Mouse (Mus musculus) testis, adult 2 months (tissue): Measurements from ENCODE around the gene Ropn1. TPM values are rescaled to one million over a fixed set of nuclear protein-coding genes. Genes with fewer than 3 reads are reported as not detected.

Experiments used
- H3K27ac ChIP-seq: fragments of 200-500 bp; 2 replicates; pipeline ENCODE4 v1.5.1; 2012; ENCODE audit warnings: low read depth, low read length; ENCODE audit not compliant: control insufficient read depth, insufficient read depth
- H3K27me3 ChIP-seq: fragments of 200-500 bp; 2 replicates; pipeline ENCODE4 v1.6.1; 2012; ENCODE audit warnings: mild to moderate bottlenecking, low read length, moderate library complexity; ENCODE audit not compliant: control insufficient read depth, insufficient read depth
- H3K36me3 ChIP-seq: fragments of 200-500 bp; 2 replicates; pipeline ENCODE4 v1.6.1; 2012; ENCODE audit warnings: mild to moderate bottlenecking, low read length; ENCODE audit not compliant: control insufficient read depth, insufficient read depth
- H3K4me1 ChIP-seq: fragments of 200-500 bp; 2 replicates; pipeline ENCODE4 v1.6.1; 2012; ENCODE audit warnings: low read length; ENCODE audit not compliant: control insufficient read depth, insufficient read depth
- H3K4me3 ChIP-seq: fragments of 200-500 bp; 2 replicates; pipeline ENCODE4 v1.5.1; 2012; ENCODE audit warnings: low read depth, mild to moderate bottlenecking, low read length, moderate library complexity, mixed read lengths; ENCODE audit not compliant: control insufficient read depth
- CTCF ChIP-seq: fragments of 200-500 bp; IDR thresholded peaks from 2 replicates; pipeline ENCODE4 v1.5.1; 2012; ENCODE audit warnings: low read depth, mild to moderate bottlenecking, inconsistent platforms, low read length, moderate library complexity; ENCODE audit not compliant: control insufficient read depth, insufficient read depth, insufficient replicate concordance
- POLR2A ChIP-seq: fragments of 200-500 bp; IDR thresholded peaks from 2 replicates; pipeline ENCODE4 v1.6.1; 2012; ENCODE audit warnings: low read depth, mild to moderate bottlenecking, inconsistent platforms, low read length, moderate library complexity; ENCODE audit not compliant: control insufficient read depth
- polyA plus RNA-seq: library from polyadenylated mRNA; depleted of rRNA; stranded (reverse); fragments of >200 nt; gene quantifications from 2 replicates; pipeline ENCODE4 v1.2.3, GENCODE M21; 2012; rRNA removed

Gene Ropn1
- polyA plus RNA-seq = 933 and 973 TPM in 2 replicates

DNA sequence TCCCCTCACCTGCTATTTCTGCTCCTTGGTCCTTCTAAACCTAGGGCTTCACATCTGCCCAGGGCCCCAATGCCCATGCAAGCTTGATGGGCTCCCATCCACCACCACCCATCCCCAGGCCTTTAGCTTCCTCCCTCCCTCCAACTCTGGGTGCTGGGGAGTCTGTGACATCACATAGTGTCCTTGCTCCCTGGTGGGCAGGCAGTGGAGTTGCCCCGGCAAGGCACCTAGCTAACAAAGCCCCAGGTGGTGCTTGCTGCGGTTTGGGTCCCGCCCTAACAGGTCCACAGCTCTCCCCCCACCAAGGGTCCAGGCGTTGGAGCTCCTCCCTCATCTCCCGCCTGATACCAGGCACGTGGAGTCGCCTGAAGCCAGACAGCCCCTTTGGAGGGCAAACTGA is at the start of gene Ropn1:
TSS of gene Ropn1 (plus strand) at position 301 of the 400 bp plus-strand sequence.
- Histone ChIP-seq H3K27ac (no peak within 1 kb of the TSS), H3K4me1 (peaks cover 5% of the 10 kb centered on the region; the same call in 1 of the 2 replicates), H3K27me3 (no peaks in the 10 kb centered on the region), H3K36me3 (no peaks in the 10 kb centered on the region), H3K4me3 (peak within 1 kb of the TSS; percentile 87)
- peak; percentile 57; the same call in 1 of the 2 replicates for TF ChIP-seq POLR2A
- no peak for TF ChIP-seq CTCF

DNA sequence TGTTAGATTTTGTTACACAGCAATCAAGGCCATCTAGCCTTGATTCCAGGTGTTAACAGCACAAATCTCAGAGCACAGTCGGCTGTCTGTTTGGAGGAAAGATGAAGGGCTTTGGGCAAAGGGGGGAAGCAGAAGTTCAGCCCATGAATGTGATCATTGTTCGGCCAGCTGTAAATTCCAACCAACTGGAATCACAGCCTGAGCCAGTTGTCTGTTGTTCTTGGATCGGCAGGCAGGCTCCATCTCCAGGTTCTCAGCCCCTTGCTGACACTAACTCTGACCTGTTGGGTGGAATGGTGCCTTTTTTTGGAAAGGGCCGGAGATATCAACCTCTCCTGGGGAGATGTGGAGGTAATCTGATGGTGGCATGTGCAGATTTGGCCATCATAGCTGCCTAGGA is 47.8 kb upstream of the Ropn1 start:
- H3K36me3 ChIP-seq = no peaks in the 10 kb centered on the region
- no peak overlapping the region for H3K27ac ChIP-seq
- H3K4me1 ChIP-seq = no peaks in the 10 kb centered on the region
- no peaks in the 10 kb centered on the region for H3K27me3 ChIP-seq
- no peak for TF ChIP-seq POLR2A
- TF ChIP-seq CTCF = no peak
- no peak overlapping the region for H3K4me3 ChIP-seq

DNA sequence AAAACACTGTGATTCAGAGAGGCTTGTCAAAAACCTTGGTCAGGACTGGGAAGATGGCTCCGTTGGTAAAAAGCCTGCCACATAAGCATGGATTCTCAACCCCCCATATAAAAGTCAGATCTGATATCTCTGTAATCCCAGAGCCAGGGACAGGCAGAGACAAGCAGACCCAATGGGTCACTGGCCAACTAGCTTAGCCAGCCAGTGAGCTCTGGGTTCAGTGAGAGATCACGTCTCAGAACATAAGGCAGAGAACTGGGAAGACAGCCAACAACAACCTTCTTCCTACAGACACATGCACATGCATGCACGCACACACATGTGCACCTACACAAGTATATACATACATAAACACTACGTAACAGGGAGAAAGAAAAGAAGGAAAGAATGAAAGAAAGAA is 46.6 kb upstream of the Ropn1 start:
- Histone ChIP-seq H3K36me3 (no peaks in the 10 kb centered on the region), H3K27me3 (no peaks in the 10 kb centered on the region), H3K4me3 (no peak overlapping the region), H3K4me1 (no peaks in the 10 kb centered on the region), H3K27ac (no peak overlapping the region)
- no peak for TF ChIP-seq CTCF

DNA sequence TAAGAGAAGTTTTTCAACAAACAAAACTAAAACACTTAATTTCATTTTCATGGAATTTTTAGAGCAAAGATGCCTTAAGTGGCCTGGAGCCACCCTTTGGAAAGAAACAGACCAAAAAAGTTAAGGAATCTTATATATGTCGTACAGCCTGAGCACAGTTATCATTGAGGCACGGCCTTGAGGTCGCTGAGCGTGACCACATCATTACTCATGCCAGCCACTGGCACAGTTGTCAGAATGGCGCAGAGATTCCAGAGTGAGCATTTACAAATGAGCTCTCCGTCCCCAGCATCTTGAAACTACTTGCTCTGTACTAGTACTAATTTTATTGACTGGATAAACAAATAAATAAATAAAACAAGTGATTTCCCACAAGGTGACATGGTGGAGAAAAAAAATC is 45.9 kb upstream of the Ropn1 start:
- no peaks in the 10 kb centered on the region for H3K4me1 ChIP-seq

DNA sequence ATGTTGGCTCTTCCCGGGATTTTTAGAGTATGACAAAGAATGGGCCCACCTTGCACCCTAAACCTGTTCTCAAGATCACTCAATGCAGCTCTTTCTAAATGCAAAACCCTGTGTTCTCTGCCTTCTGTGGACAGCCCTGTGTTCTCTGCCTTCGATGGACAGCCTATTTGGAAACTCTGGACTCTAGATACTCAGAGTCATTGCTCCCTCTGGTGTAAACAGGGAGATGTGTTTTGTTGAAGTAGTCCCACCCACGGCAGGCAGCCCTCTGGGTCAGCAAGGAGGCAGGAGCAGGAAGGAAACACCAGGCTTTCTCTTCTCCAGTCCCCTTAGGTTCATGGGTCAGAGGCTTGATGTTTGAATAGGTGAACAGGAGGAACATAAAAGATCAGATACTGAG is 44.0 kb upstream of the Ropn1 start:
- H3K27ac ChIP-seq = no peak overlapping the region
- H3K4me1 ChIP-seq = no peaks in the 10 kb centered on the region
- no peaks in the 10 kb centered on the region for H3K27me3 ChIP-seq
- H3K4me3 ChIP-seq = no peak overlapping the region
- no peak for TF ChIP-seq POLR2A
- TF ChIP-seq CTCF = peak; percentile 32; the same call in 1 of the 2 replicates
- H3K36me3 ChIP-seq = no peaks in the 10 kb centered on the region

More for the DNA sequence above, 45.9 kb upstream of the Ropn1 start:
- Histone ChIP-seq H3K36me3 (no peaks in the 10 kb centered on the region), H3K27me3 (no peaks in the 10 kb centered on the region), H3K4me3 (no peak overlapping the region), H3K27ac (no peak overlapping the region)
- no peak for TF ChIP-seq POLR2A
- no peak for TF ChIP-seq CTCF

DNA sequence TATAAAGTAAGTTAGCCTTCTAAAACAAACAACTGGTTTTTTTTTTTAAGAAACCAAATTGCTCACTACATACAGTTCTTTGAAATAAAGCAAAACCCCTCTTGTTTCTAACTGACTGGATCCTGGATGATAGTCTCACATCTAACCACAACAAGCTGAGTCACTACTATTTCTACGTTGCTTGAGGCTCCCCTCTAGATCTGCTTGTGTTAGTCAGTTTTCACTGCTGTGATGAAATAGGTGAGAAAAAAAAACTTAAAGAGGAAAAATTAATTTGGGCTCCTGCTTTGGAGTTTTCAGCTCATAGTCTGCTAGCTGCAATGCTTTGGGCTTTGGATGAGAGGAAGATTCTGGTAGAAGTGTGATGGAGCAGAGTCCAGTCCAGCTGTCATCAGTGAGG is 39.6 kb upstream of the Ropn1 start:
- H3K36me3 ChIP-seq = no peaks in the 10 kb centered on the region
- TF ChIP-seq CTCF (no peak), POLR2A (no peak)
- no peak overlapping the region for H3K4me3 ChIP-seq
- no peaks in the 10 kb centered on the region for H3K27me3 ChIP-seq
- no peaks in the 10 kb centered on the region for H3K4me1 ChIP-seq
- H3K27ac ChIP-seq = no peak overlapping the region

DNA sequence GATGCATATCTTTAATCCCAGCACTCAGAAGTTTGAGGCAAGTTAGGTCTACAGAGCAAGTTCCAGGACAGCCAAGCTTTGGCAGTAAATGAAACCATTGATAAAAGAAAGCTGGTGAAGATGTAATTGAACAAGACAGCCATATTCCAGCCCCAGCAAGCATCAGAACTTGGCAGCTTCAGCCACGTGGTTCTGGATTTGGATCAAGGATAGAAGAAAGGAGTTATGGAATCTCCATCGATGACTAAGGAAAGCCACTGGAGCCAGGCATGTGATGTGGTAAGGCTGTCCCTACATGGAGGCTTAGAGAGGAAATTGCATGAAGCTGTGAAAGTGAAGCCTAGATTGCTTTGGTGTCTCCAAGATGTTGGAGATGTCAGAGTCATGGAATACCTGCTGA is 35.7 kb upstream of the Ropn1 start:
- Histone ChIP-seq H3K4me1 (no peaks in the 10 kb centered on the region), H3K27ac (no peak overlapping the region), H3K27me3 (no peaks in the 10 kb centered on the region), H3K4me3 (no peak overlapping the region), H3K36me3 (no peaks in the 10 kb centered on the region)
- TF ChIP-seq POLR2A = no peak
- TF ChIP-seq CTCF = no peak

DNA sequence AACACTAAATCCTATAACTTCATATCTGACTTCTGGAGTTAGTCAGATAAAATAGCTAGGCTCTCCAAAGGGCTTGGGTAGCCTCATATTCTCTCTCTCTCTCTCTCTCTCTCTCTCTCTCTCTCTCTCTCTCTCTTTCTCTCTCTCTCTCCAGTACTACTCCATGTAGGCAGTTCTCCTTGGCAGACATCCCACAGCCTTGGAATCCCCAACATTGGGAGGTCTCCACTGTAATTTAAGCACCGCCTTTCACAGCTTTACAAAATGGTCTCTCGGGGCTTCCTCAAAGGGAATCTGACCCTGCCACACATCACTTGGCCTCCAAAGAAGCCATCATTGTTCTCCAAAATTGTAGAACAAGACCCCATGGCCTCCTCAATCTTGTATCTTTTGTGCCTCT is 22.1 kb upstream of the Ropn1 start:
- no peaks in the 10 kb centered on the region for H3K27me3 ChIP-seq
- H3K4me1 ChIP-seq = no peaks in the 10 kb centered on the region
- TF ChIP-seq POLR2A = no peak
- no peak for TF ChIP-seq CTCF
- H3K36me3 ChIP-seq = no peaks in the 10 kb centered on the region
- H3K4me3 ChIP-seq = no peak overlapping the region
- H3K27ac ChIP-seq = no peak overlapping the region
